Mouse (Mus musculus): ENCODE measurements around the gene Tmem132a. TPM values are rescaled to one million over a fixed set of nuclear protein-coding genes. Genes with fewer than 3 reads are reported as not detected.

Tmem132a gene
- 22.4 and 23.5 TPM in 2 replicates for polyA plus RNA-seq (2012; rRNA removed)

DNA sequence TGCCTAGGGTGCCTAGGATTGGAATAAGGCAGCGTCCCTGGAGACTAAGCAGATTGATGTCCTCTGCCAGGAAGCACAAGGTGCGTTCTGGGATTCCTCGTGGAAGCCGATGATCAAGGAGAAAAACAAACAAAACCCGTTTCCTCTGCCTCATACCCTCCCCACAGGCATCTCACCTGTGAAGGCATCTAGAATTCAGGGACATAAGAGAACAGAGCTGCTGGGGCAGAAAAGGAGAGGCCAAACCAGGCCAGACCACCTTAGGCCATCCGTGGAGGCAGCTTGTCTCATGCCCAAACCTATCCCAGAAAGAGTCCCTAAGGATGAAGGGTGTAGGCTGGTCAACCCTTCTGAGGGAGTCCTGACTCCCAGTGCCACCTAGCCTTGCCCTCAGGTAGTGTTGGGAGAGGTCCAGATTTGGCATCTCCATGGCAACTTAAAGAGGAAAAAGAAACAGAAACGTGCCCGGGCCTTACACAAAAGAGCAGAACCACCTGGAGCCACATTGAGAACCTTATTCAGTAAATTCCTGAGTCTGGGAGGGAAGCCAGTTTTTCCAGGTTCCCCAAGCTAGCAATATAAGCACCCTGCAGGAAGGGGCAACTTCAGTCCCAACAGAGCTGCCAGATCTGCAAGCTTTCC lies at the start of gene Tmem132a:
Gene Tmem132a, minus strand, starts transcription at position 55 of the 642 bp plus-strand sequence.
- peak; percentile 31 for DNase-seq
- Histone ChIP-seq H3K4me1 (ENCODE audit: control insufficient read depth, insufficient read depth, low read length) (peaks cover 5% of the 10 kb centered on the region; the same call in 1 of the 2 replicates), H3K4me3 (replicated peaks; ENCODE audit: extremely low read depth, low read depth, low read length) (peak within 1 kb of the TSS; percentile 72)
- WGBS, result 6% methylated on average over 8 of the region's 8 CpGs
- no peak for TF ChIP-seq POLR2A (IDR thresholded peaks at IDR 0.05; ENCODE audit: borderline replicate concordance, extremely low read depth, low read depth, low read length)
- no peak for TF ChIP-seq CTCF (IDR thresholded peaks at IDR 0.05; ENCODE audit: insufficient read depth, low read length)

DNA sequence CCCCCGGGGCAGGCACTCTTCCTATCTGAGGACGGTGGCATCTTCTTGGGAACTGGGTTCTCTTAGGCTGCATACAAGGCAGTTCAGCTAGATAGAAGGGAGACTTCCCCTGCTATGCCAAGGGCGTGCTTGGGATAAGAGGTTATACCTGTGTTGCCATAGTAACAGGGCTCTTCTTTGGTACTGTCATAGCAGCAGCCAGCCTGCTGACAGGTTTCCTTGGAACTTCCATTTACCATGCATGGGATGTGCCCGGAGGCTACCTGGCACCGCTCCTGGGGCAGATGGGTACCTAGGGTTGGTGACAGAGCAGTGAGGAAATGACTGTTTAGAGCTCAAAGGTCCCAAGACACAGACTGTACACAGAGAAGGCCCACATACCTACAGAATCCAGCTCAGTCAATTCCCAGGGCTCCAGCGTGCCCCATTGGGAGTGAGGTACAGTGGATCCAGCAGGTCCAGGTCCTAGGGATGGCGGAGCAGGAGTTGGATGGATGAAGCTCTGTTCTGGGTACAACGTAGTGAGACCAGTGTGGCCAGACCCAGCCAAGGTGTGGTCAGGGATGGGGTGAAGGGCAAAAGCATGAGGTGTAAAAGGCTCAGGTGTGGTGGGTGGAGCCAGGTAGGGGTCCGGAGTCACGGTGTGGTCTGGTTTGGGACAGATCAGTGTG lies 48.7 kb upstream of the Tmem132a start:
- no peaks in the 10 kb centered on the region for H3K4me1 ChIP-seq (ENCODE audit: control insufficient read depth, insufficient read depth, low read length)
- TF ChIP-seq CTCF (IDR thresholded peaks at IDR 0.05; ENCODE audit: insufficient read depth, low read length) (no peak), POLR2A (IDR thresholded peaks at IDR 0.05; ENCODE audit: borderline replicate concordance, extremely low read depth, low read depth, low read length) (no peak)
- DNase-seq, result no peak
- WGBS, result 84% methylated on average over 10 of the region's 10 CpGs
- H3K4me3 ChIP-seq (replicated peaks; ENCODE audit: extremely low read depth, low read depth, low read length), result no peak overlapping the region

GRCm38 (mm10) chr19:10916506-10916905 lies 46.8 kb upstream of the Tmem132a start:
- Histone ChIP-seq H3K4me1 (ENCODE audit: control insufficient read depth, insufficient read depth, low read length) (no peaks in the 10 kb centered on the region), H3K4me3 (replicated peaks; ENCODE audit: extremely low read depth, low read depth, low read length) (no peak overlapping the region)
- 62% methylated on average over 5 of the region's 5 CpGs for WGBS
- TF ChIP-seq CTCF (IDR thresholded peaks at IDR 0.05; ENCODE audit: insufficient read depth, low read length) (no peak), POLR2A (IDR thresholded peaks at IDR 0.05; ENCODE audit: borderline replicate concordance, extremely low read depth, low read depth, low read length) (no peak)
- DNase-seq, result no peak

DNA sequence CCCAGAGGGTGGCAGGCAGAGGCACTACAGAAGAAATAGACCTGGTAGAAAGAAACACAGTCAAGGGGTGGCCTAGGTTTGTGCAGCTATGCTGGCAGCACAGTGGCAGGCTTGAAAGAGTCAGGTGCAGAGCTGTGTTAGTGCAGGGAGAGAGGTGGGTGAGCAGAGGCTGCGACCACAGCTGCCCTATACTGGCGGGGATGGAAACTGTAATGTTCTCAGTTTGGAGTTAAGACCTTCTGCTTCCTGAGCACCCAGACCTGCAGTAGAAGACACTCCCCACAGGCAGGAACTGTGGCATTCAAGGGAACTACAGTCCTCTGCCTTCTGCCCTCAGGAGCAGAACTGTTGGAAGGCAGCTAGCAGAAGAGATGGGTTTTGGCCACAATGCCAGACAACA lies 45.1 kb upstream of the Tmem132a start:
- 54% methylated on average over 2 of the region's 2 CpGs for WGBS

GRCm38 (mm10) chr19:10914291-10914690 lies 44.6 kb upstream of the Tmem132a start:
- 31% methylated on average over 7 of the region's 7 CpGs for WGBS
- no peaks in the 10 kb centered on the region for H3K4me1 ChIP-seq (ENCODE audit: control insufficient read depth, insufficient read depth, low read length)
- TF ChIP-seq POLR2A (IDR thresholded peaks at IDR 0.05; ENCODE audit: borderline replicate concordance, extremely low read depth, low read depth, low read length) (no peak), CTCF (IDR thresholded peaks at IDR 0.05; ENCODE audit: insufficient read depth, low read length) (no peak)
- no peak for DNase-seq
- no peak overlapping the region for H3K4me3 ChIP-seq (replicated peaks; ENCODE audit: extremely low read depth, low read depth, low read length)

More for the DNA sequence above, 45.1 kb upstream of the Tmem132a start:
- no peak for DNase-seq
- no peaks in the 10 kb centered on the region for H3K4me1 ChIP-seq (ENCODE audit: control insufficient read depth, insufficient read depth, low read length)
- TF ChIP-seq CTCF (IDR thresholded peaks at IDR 0.05; ENCODE audit: insufficient read depth, low read length), result no peak
- no peak for TF ChIP-seq POLR2A (IDR thresholded peaks at IDR 0.05; ENCODE audit: borderline replicate concordance, extremely low read depth, low read depth, low read length)
- H3K4me3 ChIP-seq (replicated peaks; ENCODE audit: extremely low read depth, low read depth, low read length), result no peak overlapping the region

- WGBS, result 54% methylated on average over 6 of the region's 6 CpGs
- Histone ChIP-seq H3K4me1 (ENCODE audit: control insufficient read depth, insufficient read depth, low read length) (0 out of 2 replicates have a peak, but pooled peaks cover 4% of the 10 kb centered on the region), H3K4me3 (replicated peaks; ENCODE audit: extremely low read depth, low read depth, low read length) (no peak overlapping the region)
- no peak for DNase-seq
- no peak for TF ChIP-seq CTCF (IDR thresholded peaks at IDR 0.05; ENCODE audit: insufficient read depth, low read length)
- no peak for TF ChIP-seq POLR2A (IDR thresholded peaks at IDR 0.05; ENCODE audit: borderline replicate concordance, extremely low read depth, low read depth, low read length)
Observed at GRCm38 (mm10) chr19:10909087-10909721, 39.5 kb upstream of the Tmem132a start.

DNA sequence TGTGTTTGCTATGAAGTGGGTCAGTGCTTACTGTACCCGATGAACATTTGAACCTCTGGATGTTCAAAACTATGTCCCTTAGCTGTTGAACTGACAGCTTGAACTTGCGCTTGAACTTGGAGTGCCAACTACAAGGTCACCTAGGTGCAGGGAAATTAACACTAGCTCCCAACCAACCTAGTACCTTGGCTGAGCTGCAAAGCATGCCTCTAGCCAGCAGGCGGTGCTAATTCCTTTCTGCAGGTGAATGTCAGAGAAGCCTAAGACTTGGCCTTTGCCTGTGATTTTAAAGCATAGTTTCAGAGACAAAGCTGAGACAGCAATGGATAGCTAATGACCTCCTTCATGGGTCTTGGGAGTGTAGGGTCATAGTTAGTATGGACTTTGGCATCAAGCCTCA lies 38.2 kb upstream of the Tmem132a start:
- WGBS, result 51% methylated on average over 3 of the region's 3 CpGs
- H3K4me1 ChIP-seq (ENCODE audit: control insufficient read depth, insufficient read depth, low read length), result 0 out of 2 replicates have a peak, but pooled peaks cover 4% of the 10 kb centered on the region
- DNase-seq, result peak; percentile 47
- TF ChIP-seq CTCF (IDR thresholded peaks at IDR 0.05; ENCODE audit: insufficient read depth, low read length) (peak; percentile 87), POLR2A (IDR thresholded peaks at IDR 0.05; ENCODE audit: borderline replicate concordance, extremely low read depth, low read depth, low read length) (no peak)
- H3K4me3 ChIP-seq (replicated peaks; ENCODE audit: extremely low read depth, low read depth, low read length), result no peak overlapping the region

GRCm38 (mm10) chr19:10905728-10906000 lies 35.9 kb upstream of the Tmem132a start:
- Histone ChIP-seq H3K4me1 (ENCODE audit: control insufficient read depth, insufficient read depth, low read length) (0 out of 2 replicates have a peak, but pooled peaks cover 4% of the 10 kb centered on the region), H3K4me3 (replicated peaks; ENCODE audit: extremely low read depth, low read depth, low read length) (no peak overlapping the region)
- DNase-seq, result no peak
- TF ChIP-seq POLR2A (IDR thresholded peaks at IDR 0.05; ENCODE audit: borderline replicate concordance, extremely low read depth, low read depth, low read length) (no peak), CTCF (IDR thresholded peaks at IDR 0.05; ENCODE audit: insufficient read depth, low read length) (no peak)
- WGBS, result 53% methylated on average over 5 of the region's 5 CpGs

- no peak overlapping the region for H3K4me3 ChIP-seq (replicated peaks; ENCODE audit: extremely low read depth, low read depth, low read length)
Observed at GRCm38 (mm10) chr19:10904927-10905727, 35.4 kb upstream of the Tmem132a start.

More at GRCm38 (mm10) chr19:10904927-10905727, 35.4 kb upstream of the Tmem132a start:
- WGBS, result 40% methylated on average over 7 of the region's 7 CpGs
- 0 out of 2 replicates have a peak, but pooled peaks cover 4% of the 10 kb centered on the region for H3K4me1 ChIP-seq (ENCODE audit: control insufficient read depth, insufficient read depth, low read length)
- peak; percentile 30 for DNase-seq
- TF ChIP-seq CTCF (IDR thresholded peaks at IDR 0.05; ENCODE audit: insufficient read depth, low read length), result no peak
- TF ChIP-seq POLR2A (IDR thresholded peaks at IDR 0.05; ENCODE audit: borderline replicate concordance, extremely low read depth, low read depth, low read length), result no peak
